Mouse (Mus musculus) limb, embryonic 14.5 days (tissue): Measurements from ENCODE around the gene Lpp. TPM values are rescaled to one million over a fixed set of nuclear protein-coding genes. Genes with fewer than 3 reads are reported as not detected.

ENCODE experiments used
- ATAC-seq: fragments of 200-750 bp; cut with Nextera tagmentation; 2 replicates; pipeline ENCODE4 v1.8.0; 2017; ENCODE audit warnings: low read depth, moderate number of reproducible peaks, moderate TSS enrichment; ENCODE audit not compliant: low FRiP score
- DNase-seq: peaks from one replicate; pipeline ENCODE4 v3.0.0-alpha.2; 2015; ENCODE audit warnings: low spot score
- H3K27ac ChIP-seq: fragments of 300-500 bp; sonication (generic); replicated peaks from 2 replicates; pipeline ENCODE4 v1.5.1; 2014; ENCODE audit warnings: low read depth, mild to moderate bottlenecking, low read length, moderate library complexity, mixed read lengths
- H3K27me3 ChIP-seq: fragments of 300-500 bp; sonication (generic); 2 replicates; pipeline ENCODE4 v1.6.1; 2014; ENCODE audit warnings: low read length, mixed read lengths; ENCODE audit not compliant: control insufficient read depth, insufficient read depth
- H3K36me3 ChIP-seq: fragments of 300-500 bp; sonication (generic); 2 replicates; pipeline ENCODE4 v1.6.1; 2014; ENCODE audit warnings: mild to moderate bottlenecking, low read length, moderate library complexity, mixed read lengths; ENCODE audit not compliant: control insufficient read depth, insufficient read depth
- H3K4me1 ChIP-seq: fragments of 300-500 bp; sonication (generic); 2 replicates; pipeline ENCODE4 v1.6.1; 2014; ENCODE audit warnings: antibody characterized with exemption, low read length, mixed read lengths; ENCODE audit not compliant: control insufficient read depth, insufficient read depth
- H3K4me2 ChIP-seq: fragments of 300-500 bp; sonication (generic); replicated peaks from 2 replicates; pipeline ENCODE4 v1.6.1; 2014; ENCODE audit warnings: low read depth, mild to moderate bottlenecking, low read length, moderate library complexity; ENCODE audit not compliant: severe bottlenecking
- H3K4me3 ChIP-seq: fragments of 300-500 bp; sonication (generic); replicated peaks from 2 replicates; pipeline ENCODE4 v1.5.1; 2014; ENCODE audit warnings: low read length
- H3K9ac ChIP-seq: fragments of 300-500 bp; sonication (generic); 2 replicates; pipeline ENCODE4 v1.6.1; 2014; ENCODE audit warnings: mild to moderate bottlenecking, low read depth, low read length, moderate library complexity; ENCODE audit not compliant: severe bottlenecking
- H3K9me3 ChIP-seq: fragments of 300-500 bp; sonication (generic); 2 replicates; pipeline ENCODE4 v1.6.1; 2016; ENCODE audit warnings: low read length; ENCODE audit not compliant: control insufficient read depth
- POLR2A ChIP-seq: fragments of 200-500 bp; IDR thresholded peaks from 2 replicates; pipeline ENCODE4 v1.8.0; 2012; ENCODE audit warnings: inconsistent platforms, mild to moderate bottlenecking, moderate library complexity, borderline replicate concordance; ENCODE audit not compliant: insufficient read depth, insufficient read length; ENCODE audit errors: extremely low read depth
- WGBS: fragments of 180-500 bp; shearing (Covaris S2); extraction: QIAGEN DNeasy Blood & Tissue Kit; methylation state at CpG from one replicate; pipeline ENCODE4 v1.1.7; 2014; 5-methylcytosine and 5-hydroxymethylcytosine counted together
- polyA plus RNA-seq, 2 experiments: library from polyadenylated mRNA; depleted of rRNA in 1 of 2; stranded (reverse) in 1 of 2; unstranded in 1 of 2; fragments of >200 nt; fragmentation: Nextera tagmentation in 1 of 2; extraction: Ambion mirVana in 1 of 2; gene quantifications; 2 replicates each; pipeline versions ENCODE4 v1.2.1 to v1.2.3; 2012 to 2014

The Lpp gene
- polyA plus RNA-seq, 2 experiments = 15.1 to 46.7 TPM

DNA sequence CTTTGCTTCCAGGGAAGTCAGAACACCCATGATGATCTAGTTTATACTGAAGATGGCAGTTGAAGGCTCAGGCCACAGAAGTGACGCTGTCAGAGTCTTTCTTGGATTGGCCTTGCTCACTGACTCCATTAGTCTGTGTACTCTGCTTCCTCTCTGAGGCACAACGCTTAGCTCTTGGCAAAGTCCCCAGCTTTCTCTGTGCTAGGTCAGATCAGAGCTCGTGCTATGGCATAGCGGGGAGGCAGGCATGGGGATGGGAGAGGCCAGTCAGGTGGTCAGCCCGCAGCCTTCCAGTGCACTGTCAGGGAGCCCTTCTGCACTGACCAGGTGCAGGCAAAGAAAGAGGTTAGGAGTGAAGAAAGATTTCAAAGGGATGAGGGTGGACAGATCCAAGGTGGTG, 72.3 kb downstream of the Lpp start:
- H3K9me3 ChIP-seq = no peaks in the 10 kb centered on the region
- H3K4me3 ChIP-seq = no peak overlapping the region
- DNase-seq (no peak), ATAC-seq (no peak)
- no peak overlapping the region for H3K27ac ChIP-seq
- WGBS = 95% methylated on average over 5 of the region's 5 CpGs
- H3K27me3 ChIP-seq = no peaks in the 10 kb centered on the region
- H3K4me2 ChIP-seq = no peak overlapping the region
- TF ChIP-seq POLR2A = no peak
- peaks cover 3% of the 10 kb centered on the region; the same call in 1 of the 2 replicates for H3K4me1 ChIP-seq
- H3K36me3 ChIP-seq = no peaks in the 10 kb centered on the region
- H3K9ac ChIP-seq = no peak overlapping the region

DNA sequence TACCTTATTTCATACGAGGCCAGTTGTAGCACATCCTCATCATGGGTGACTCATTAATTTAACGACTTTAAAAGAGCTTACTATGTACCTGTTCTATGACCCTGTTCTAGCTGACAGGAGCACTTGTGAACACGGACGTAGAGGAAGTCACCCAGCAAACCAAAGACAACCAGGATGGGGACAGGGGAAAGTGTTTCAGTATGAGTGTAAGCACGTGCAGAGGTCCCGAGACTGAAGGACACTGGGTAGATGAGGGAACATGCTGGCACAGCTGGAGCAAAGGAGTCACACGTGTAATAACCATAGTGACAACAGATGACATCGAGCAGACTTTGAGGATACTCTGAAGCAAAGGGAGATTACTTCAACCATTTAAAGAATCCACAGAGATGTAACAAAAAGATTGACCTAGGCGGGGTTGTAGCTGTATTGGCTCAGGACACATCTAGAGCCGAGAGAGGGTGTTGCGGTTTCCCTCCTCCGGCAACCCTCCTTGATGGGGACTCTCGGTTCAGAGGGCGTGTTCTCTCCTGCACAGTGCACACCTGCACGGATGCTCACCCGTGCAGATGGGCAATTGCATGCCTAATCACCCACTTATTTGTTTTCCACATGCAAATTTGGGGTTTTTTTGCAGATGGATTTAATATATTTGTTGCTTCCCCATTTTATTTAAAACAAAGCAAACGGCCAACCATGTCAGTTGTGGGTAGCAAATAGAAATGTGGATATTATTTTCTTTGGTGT, 74.4 kb downstream of the Lpp start:
- Histone ChIP-seq H3K4me2 (no peak overlapping the region), H3K9me3 (no peaks in the 10 kb centered on the region), H3K4me3 (no peak overlapping the region), H3K4me1 (no peaks in the 10 kb centered on the region), H3K36me3 (no peaks in the 10 kb centered on the region), H3K27ac (no peak overlapping the region), H3K9ac (no peak overlapping the region), H3K27me3 (no peaks in the 10 kb centered on the region)
- ATAC-seq (no peak), DNase-seq (no peak)
- 74% methylated on average over 17 of the region's 17 CpGs for WGBS
- no peak for TF ChIP-seq POLR2A

DNA sequence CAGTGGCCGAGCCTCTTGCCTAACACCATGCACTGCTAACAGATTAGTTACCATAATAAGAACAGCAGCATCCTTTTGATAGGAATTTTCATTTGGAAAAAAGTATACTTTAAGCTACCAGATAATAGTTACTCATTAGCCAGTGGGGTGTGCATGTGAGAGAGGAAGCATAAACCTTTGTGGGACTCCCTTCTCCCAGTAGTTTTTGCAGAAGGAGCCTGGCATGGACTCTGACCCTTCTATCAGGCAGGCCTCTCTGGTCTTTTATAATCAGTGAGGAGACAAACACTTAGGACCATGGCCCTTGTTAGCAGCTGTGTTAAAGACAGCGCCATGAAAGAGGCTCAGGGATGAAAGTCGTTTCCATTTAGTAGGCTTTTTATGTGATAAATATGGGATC, 76.0 kb downstream of the Lpp start:
- H3K4me2 ChIP-seq = no peak overlapping the region
- TF ChIP-seq POLR2A = no peak
- H3K4me1 ChIP-seq = no peaks in the 10 kb centered on the region
- no peaks in the 10 kb centered on the region for H3K27me3 ChIP-seq
- WGBS = 55% methylated on average over 3 of the region's 3 CpGs
- no peak overlapping the region for H3K27ac ChIP-seq
- H3K4me3 ChIP-seq = no peak overlapping the region
- H3K36me3 ChIP-seq = no peaks in the 10 kb centered on the region
- H3K9ac ChIP-seq = no peak overlapping the region
- H3K9me3 ChIP-seq = no peaks in the 10 kb centered on the region
- DNase-seq (no peak), ATAC-seq (no peak)

DNA sequence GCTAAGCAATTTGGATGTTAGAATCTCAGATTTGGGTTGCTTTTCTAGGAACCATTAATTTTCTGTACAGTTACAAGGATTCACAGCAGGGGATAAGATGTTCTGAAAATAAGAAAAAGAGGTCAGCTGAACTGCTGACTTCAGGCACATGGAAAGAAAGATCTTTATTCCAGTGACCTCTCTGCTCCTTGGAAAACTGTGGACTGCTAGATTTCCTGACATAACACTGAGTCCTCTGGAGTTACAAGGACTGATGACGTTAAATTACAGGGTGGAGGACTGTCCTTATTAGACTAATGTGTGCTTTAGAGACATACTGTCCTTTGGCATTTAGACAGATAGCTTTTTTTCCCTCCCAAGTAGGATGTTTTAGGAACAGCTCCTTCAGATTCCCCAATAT, 77.3 kb downstream of the Lpp start:
- H3K27me3 ChIP-seq = no peaks in the 10 kb centered on the region
- ATAC-seq = no peak
- no peaks in the 10 kb centered on the region for H3K36me3 ChIP-seq
- no peak overlapping the region for H3K27ac ChIP-seq
- WGBS = 74% methylated on average over 1 of the region's 1 CpGs
- no peak overlapping the region for H3K4me2 ChIP-seq
- no peaks in the 10 kb centered on the region for H3K4me1 ChIP-seq
- H3K9ac ChIP-seq = no peak overlapping the region
- TF ChIP-seq POLR2A = no peak
- no peak for DNase-seq
- H3K4me3 ChIP-seq = no peak overlapping the region
- no peaks in the 10 kb centered on the region for H3K9me3 ChIP-seq

DNA sequence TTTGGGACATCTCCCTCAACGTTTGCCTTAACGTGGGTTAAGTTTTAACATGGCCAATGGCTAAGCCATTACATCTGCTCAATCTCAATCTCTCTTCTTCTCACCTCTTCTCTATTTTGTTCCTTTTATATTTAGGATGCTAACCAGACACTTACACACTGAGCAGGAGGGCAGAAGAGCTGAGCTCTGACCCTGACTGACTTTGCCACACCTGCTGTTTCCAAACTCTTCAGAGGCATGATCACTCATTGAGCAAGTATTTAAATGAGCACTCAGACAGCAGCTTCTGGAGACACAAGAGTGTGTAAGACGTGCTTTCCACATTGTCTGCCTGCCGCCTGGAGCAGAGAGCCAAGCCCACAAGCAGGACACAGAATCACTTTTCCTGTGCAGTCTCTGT, 77.7 kb downstream of the Lpp start:
- TF ChIP-seq POLR2A = no peak
- no peak overlapping the region for H3K9ac ChIP-seq
- DNase-seq (no peak), ATAC-seq (no peak)
- no peaks in the 10 kb centered on the region for H3K4me1 ChIP-seq
- no peak overlapping the region for H3K27ac ChIP-seq
- H3K9me3 ChIP-seq = no peaks in the 10 kb centered on the region
- H3K36me3 ChIP-seq = no peaks in the 10 kb centered on the region
- H3K4me2 ChIP-seq = no peak overlapping the region
- no peaks in the 10 kb centered on the region for H3K27me3 ChIP-seq
- no peak overlapping the region for H3K4me3 ChIP-seq
- 85% methylated on average over 4 of the region's 4 CpGs for WGBS
